ENCODE assay signal across 11 mouse cellular contexts in the genomic region with DNA sequence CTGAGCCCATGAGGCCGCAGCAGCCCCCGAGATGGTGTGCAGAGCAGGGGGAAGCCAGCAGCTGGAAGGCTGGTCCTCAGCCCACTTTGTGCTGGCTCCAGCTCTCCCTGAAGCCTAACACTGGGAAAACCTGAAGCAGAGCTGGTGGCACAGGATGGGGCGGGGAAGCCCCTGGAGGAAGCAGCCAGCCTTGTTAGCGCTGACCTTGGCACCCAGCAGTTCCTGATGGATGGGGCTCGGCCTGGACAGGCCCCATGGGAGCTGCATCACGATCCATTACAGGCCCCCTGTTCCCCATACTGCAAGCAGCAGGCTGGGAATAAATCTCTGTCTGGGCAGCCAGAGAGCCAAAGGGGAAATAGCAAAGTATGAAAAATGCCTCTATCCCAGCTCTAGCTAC. TPM values are rescaled to one million over a fixed set of nuclear protein-coding genes. Genes with fewer than 3 reads are reported as not detected.
DNase-seq lines count a peak whose midpoint lies in the region; ATAC-seq and TF ChIP-seq lines count a peak whose summit lies in the region.
"Had no signal": no experiment of that assay in that cellular context is flagged by ENCODE, and none has a peak within 500 bp of the region (broad histone marks: within the 10 kb centered on the region; RNA-seq: fewer than 3 reads in every experiment).

No protein-coding gene starts in this region.

- peaks cover 10% of the 10 kb centered on the region; the same call in 1 of the 2 replicates for H3K4me1 ChIP-seq in kidney, postnatal 0 days (replicated peaks; ENCODE audit: insufficient read depth, low read length)
- H3K4me1 ChIP-seq in stomach, embryonic 16.5 days (ENCODE audit: control insufficient read depth, insufficient read depth, low read length): peaks cover 12% of the 10 kb centered on the region
- H3K4me1 ChIP-seq in stomach, postnatal 0 days (replicated peaks; ENCODE audit: control insufficient read depth, insufficient read depth): no peaks in the 10 kb centered on the region
- H3K4me1 ChIP-seq in hindbrain, embryonic 15.5 days (replicated peaks): peaks cover 15% of the 10 kb centered on the region

- WGBS in kidney, postnatal 0 days: 11% methylated on average over 6 of the region's 6 CpGs
- 12% methylated on average over 6 of the region's 6 CpGs for WGBS in stomach, embryonic 16.5 days
- 23% methylated on average over 6 of the region's 6 CpGs for WGBS in stomach, postnatal 0 days
- 37% methylated on average over 6 of the region's 6 CpGs for WGBS in hindbrain, embryonic 15.5 days

- H3K36me3 ChIP-seq in kidney, postnatal 0 days (ENCODE audit: insufficient read depth, low read length): no peaks in the 10 kb centered on the region
- H3K36me3 ChIP-seq in stomach, embryonic 16.5 days (ENCODE audit: control insufficient read depth, insufficient read depth, low read length): no peaks in the 10 kb centered on the region
- H3K36me3 ChIP-seq in stomach, postnatal 0 days (ENCODE audit: control insufficient read depth, insufficient read depth, low read length): no peaks in the 10 kb centered on the region
- H3K36me3 ChIP-seq in hindbrain, embryonic 15.5 days: no peaks in the 10 kb centered on the region
- H3K36me3 ChIP-seq: limb, embryonic 13.5 days had no signal

- TF ChIP-seq CTCF in kidney, postnatal 0 days (IDR thresholded peaks at IDR 0.05; ENCODE audit: low read depth): no peak
- no peak for TF ChIP-seq CTCF in stomach, postnatal 0 days (IDR thresholded peaks at IDR 0.05; ENCODE audit: low read depth)

- ATAC-seq in kidney, postnatal 0 days (replicated peaks; ENCODE audit: low FRiP score, low read depth): no peak
- no peak for ATAC-seq in stomach, embryonic 16.5 days (ENCODE audit: insufficient read depth, low FRiP score)
- ATAC-seq in stomach, postnatal 0 days (ENCODE audit: low FRiP score, low TSS enrichment): no peak
- ATAC-seq in hindbrain, embryonic 15.5 days (ENCODE audit: low FRiP score, low read depth): peak; percentile 36; the same call in 1 of the 2 replicates
- ATAC-seq: activated CD4-positive, CD25-positive, alpha-beta regulatory T cell, adult 4 months had no signal

- H3K4me2 ChIP-seq in kidney, postnatal 0 days (ENCODE audit: low read length): no peak overlapping the region
- no peak overlapping the region for H3K4me2 ChIP-seq in stomach, embryonic 16.5 days (ENCODE audit: low read depth, low read length)
- H3K4me2 ChIP-seq in stomach, postnatal 0 days (replicated peaks; ENCODE audit: low read depth): no peak overlapping the region
- no peak overlapping the region for H3K4me2 ChIP-seq in hindbrain, embryonic 15.5 days
- H3K4me2 ChIP-seq: limb, embryonic 13.5 days had no signal

- H3K4me3 ChIP-seq in kidney, postnatal 0 days (replicated peaks; ENCODE audit: low read depth, low read length): no peak overlapping the region
- no peak overlapping the region for H3K4me3 ChIP-seq in stomach, embryonic 16.5 days (replicated peaks; ENCODE audit: low read length)
- no peak overlapping the region for H3K4me3 ChIP-seq in stomach, postnatal 0 days (ENCODE audit: low read depth, low read length)
- H3K4me3 ChIP-seq in hindbrain, embryonic 15.5 days: no peak overlapping the region
- H3K4me3 ChIP-seq: limb, embryonic 13.5 days had no signal

- no peak for TF ChIP-seq EP300 in stomach, postnatal 0 days (optimal IDR thresholded peaks at IDR 0.05)

- peak; percentile 43 for DNase-seq in kidney, postnatal 0 days (ENCODE audit: low spot score)
- no peak for DNase-seq in kidney, adult 11 months
- DNase-seq in stomach, postnatal 0 days (ENCODE audit: low spot score): no peak
- no peak for DNase-seq in frontal cortex, postnatal 25 days (ENCODE audit: low spot score in 2 of 2)
- DNase-seq in thymus, postnatal 14 days: no peak
- no peak for DNase-seq in urinary bladder, postnatal 10 days (ENCODE audit: low spot score)
- DNase-seq: gastrocnemius, postnatal 36 days had no signal

- no peaks in the 10 kb centered on the region for H3K9me3 ChIP-seq in kidney, postnatal 0 days (replicated peaks; ENCODE audit: low read length)
- no peaks in the 10 kb centered on the region for H3K9me3 ChIP-seq in stomach, embryonic 16.5 days (replicated peaks; ENCODE audit: control insufficient read depth, low read length)
- no peaks in the 10 kb centered on the region for H3K9me3 ChIP-seq in stomach, postnatal 0 days (ENCODE audit: control insufficient read depth, low read length)
- H3K9me3 ChIP-seq in hindbrain, embryonic 15.5 days: no peaks in the 10 kb centered on the region
- H3K9me3 ChIP-seq: limb, embryonic 13.5 days had no signal

- H3K9ac ChIP-seq in kidney, postnatal 0 days (ENCODE audit: low read depth, low read length): no peak overlapping the region
- peak overlapping the region; percentile 35 for H3K9ac ChIP-seq in stomach, embryonic 16.5 days (ENCODE audit: low read length)
- H3K9ac ChIP-seq in stomach, postnatal 0 days (ENCODE audit: low read length): no peak overlapping the region
- no peak overlapping the region for H3K9ac ChIP-seq in hindbrain, embryonic 15.5 days
- H3K9ac ChIP-seq: limb, embryonic 13.5 days had no signal

- peaks cover 38% of the 10 kb centered on the region for H3K27me3 ChIP-seq in kidney, postnatal 0 days (ENCODE audit: insufficient read depth, low read length)
- peaks cover 3% of the 10 kb centered on the region; the same call in 1 of the 2 replicates for H3K27me3 ChIP-seq in stomach, embryonic 16.5 days (ENCODE audit: control insufficient read depth, insufficient read depth, low read length)
- H3K27me3 ChIP-seq in stomach, postnatal 0 days (ENCODE audit: control insufficient read depth, insufficient read depth, low read length): no peaks in the 10 kb centered on the region
- peaks cover 36% of the 10 kb centered on the region for H3K27me3 ChIP-seq in hindbrain, embryonic 15.5 days

- H3K27ac ChIP-seq in kidney, postnatal 0 days: no peak overlapping the region
- peak overlapping the region; percentile 10; the same call in 1 of the 2 replicates for H3K27ac ChIP-seq in stomach, embryonic 16.5 days (ENCODE audit: low read length)
- H3K27ac ChIP-seq in stomach, postnatal 0 days (replicated peaks): no peak overlapping the region
- no peak overlapping the region for H3K27ac ChIP-seq in hindbrain, embryonic 15.5 days (replicated peaks)
- H3K27ac ChIP-seq: limb, embryonic 13.5 days had no signal

RNA-seq across cellular contexts. Expression of gene Barhl1, which starts 58.1 kb away (rescaled TPM):
- not detected in 2 replicates for polyA plus RNA-seq in kidney, postnatal 0 days (2015; fragmentation: Nextera tagmentation; extraction: Ambion mirVana)
- not detected in 2 replicates for polyA plus RNA-seq in stomach, embryonic 16.5 days (2015; fragmentation: Nextera tagmentation; extraction: Ambion mirVana)
- not detected in 2 replicates for polyA plus RNA-seq in stomach, postnatal 0 days (2015; fragmentation: Nextera tagmentation; extraction: Ambion mirVana)
- 43.3 and 60.4 TPM in 2 replicates for polyA plus RNA-seq in hindbrain, embryonic 15.5 days (2015; fragmentation: Nextera tagmentation; extraction: Ambion mirVana)
- polyA plus RNA-seq: activated CD4-positive, CD25-positive, alpha-beta regulatory T cell, adult 4 months had no signal

Comparison
In these comparisons a context has a peak if more than half of its experiments do, and no peak if none do; other contexts are left out.
1. RNA of gene Barhl1, which starts 58.1 kb away (polyA plus RNA-seq): 43.3 to 60.4 TPM in hindbrain, embryonic 15.5 days; not detected in kidney, postnatal 0 days, not detected in stomach, embryonic 16.5 days and not detected in stomach, postnatal 0 days; every median in the first group is over 10 times any median in the second.